Mouse (Mus musculus): ENCODE measurements around the gene Tdrd7. TPM values are rescaled to one million over a fixed set of nuclear protein-coding genes. Genes with fewer than 3 reads are reported as not detected.

Gene Tdrd7
- 81.3 TPM for polyA plus RNA-seq (2014; fragmentation: Illumina TruSeq; extraction: RNeasy Lipid Tissue Mini Kit (QIAGEN cat#74804); ENCODE audit: low read depth, low replicate concordance)

GRCm38 (mm10) chr4:45964771-45965439 lies at the start of gene Tdrd7:
TSS of gene Tdrd7 (plus strand) at chr4:45965334.

DNA sequence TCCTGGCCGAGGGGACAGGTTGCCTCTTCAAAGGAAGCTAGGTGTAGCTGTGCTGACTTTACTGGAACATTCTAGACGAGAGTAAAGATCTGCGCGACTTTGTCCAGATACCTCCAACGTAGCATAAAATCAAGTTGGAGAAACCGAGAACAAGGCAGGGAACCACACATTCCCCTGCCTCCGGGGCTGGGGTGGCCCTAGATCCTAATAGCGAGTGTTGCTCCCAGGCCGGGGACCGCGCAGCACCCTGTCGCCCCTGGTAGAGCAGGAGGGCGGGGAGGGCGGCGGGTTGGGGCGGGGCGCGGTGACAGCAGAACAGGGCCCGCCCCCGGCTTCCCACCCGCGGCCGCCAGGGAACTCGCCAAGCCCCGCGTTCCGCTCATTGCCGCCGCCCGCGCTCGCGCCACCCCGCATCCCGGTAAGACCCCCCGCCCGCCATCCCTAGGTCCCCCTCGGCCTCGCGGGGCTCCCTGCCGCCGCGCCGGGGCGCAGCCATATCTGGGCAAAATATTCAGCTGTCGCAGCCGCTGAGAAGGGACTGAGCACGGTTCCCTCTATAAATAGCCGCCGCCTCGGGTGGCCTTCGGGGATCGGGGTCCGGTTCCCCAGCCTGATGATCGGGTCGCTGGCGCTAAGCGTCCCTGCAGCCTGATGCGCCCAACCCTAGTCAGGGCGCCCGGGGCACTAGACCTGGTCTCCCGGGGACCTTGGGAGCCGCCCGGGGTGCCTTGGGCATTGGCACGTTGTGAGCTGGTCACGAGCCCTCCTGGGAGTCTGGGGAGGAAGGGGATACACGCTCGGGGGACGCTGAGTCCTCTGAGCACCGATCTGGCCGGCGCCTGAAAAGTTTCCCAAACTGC lies 74.0 kb downstream of the Tdrd7 start, which contains the start of gene Tmod1:
TSS of gene Tmod1 (plus strand) at position 44 of the 860 bp plus-strand sequence.

Other genes starting within 250 kb of the Tdrd7 start
- gene Aldh1b1, start 166.3 kb upstream of the Tdrd7 start, polyA plus RNA-seq (2014; fragmentation: Illumina TruSeq; extraction: RNeasy Lipid Tissue Mini Kit (QIAGEN cat#74804); ENCODE audit: low read depth, low replicate concordance) = 16.6 TPM
- gene Igfbpl1, start 138.4 kb upstream of the Tdrd7 start, polyA plus RNA-seq (2014; fragmentation: Illumina TruSeq; extraction: RNeasy Lipid Tissue Mini Kit (QIAGEN cat#74804); ENCODE audit: low read depth, low replicate concordance) = not detected
- gene Stra6l, start 116.7 kb upstream of the Tdrd7 start, polyA plus RNA-seq (2014; fragmentation: Illumina TruSeq; extraction: RNeasy Lipid Tissue Mini Kit (QIAGEN cat#74804); ENCODE audit: low read depth, low replicate concordance) = 15.9 TPM
- gene Ccdc180, start 75.0 kb upstream of the Tdrd7 start, polyA plus RNA-seq (2014; fragmentation: Illumina TruSeq; extraction: RNeasy Lipid Tissue Mini Kit (QIAGEN cat#74804); ENCODE audit: low read depth, low replicate concordance) = not detected
- gene Tmod1, start 73.6 kb downstream of the Tdrd7 start, polyA plus RNA-seq (2014; fragmentation: Illumina TruSeq; extraction: RNeasy Lipid Tissue Mini Kit (QIAGEN cat#74804); ENCODE audit: low read depth, low replicate concordance) = 5.7 TPM
- gene Ncbp1, start 173.3 kb downstream of the Tdrd7 start, polyA plus RNA-seq (2014; fragmentation: Illumina TruSeq; extraction: RNeasy Lipid Tissue Mini Kit (QIAGEN cat#74804); ENCODE audit: low read depth, low replicate concordance) = 43.2 TPM
- gene Tstd2, start 173.4 kb downstream of the Tdrd7 start, polyA plus RNA-seq (2014; fragmentation: Illumina TruSeq; extraction: RNeasy Lipid Tissue Mini Kit (QIAGEN cat#74804); ENCODE audit: low read depth, low replicate concordance) = 32.4 TPM
- gene Xpa, start 231.0 kb downstream of the Tdrd7 start, polyA plus RNA-seq (2014; fragmentation: Illumina TruSeq; extraction: RNeasy Lipid Tissue Mini Kit (QIAGEN cat#74804); ENCODE audit: low read depth, low replicate concordance) = 58.1 TPM

Measured in sigmoid colon, adult 10 weeks (tissue).